Mouse (Mus musculus) retina, postnatal 7 days (tissue): ENCODE measurements around the gene Zfp819.
"Not testable (repeated sequence)": the region's sequence is repeated elsewhere in the genome, so short reads cannot be mapped to it uniquely, and the experiment has no call there.

Experiments
- DNase-seq: peaks from one replicate; pipeline ENCODE4 v3.0.0-alpha.2; 2012; ENCODE audit warnings: low read depth, low spot score

Zfp819 gene

GRCm38 (mm10) chr7:43642587-43642986, 35.6 kb downstream of the Zfp819 start:
- no peak for DNase-seq

- DNase-seq, result no peak
Observed at GRCm38 (mm10) chr7:43643046-43643652, 36.2 kb downstream of the Zfp819 start.

- DNase-seq, result no peak
Observed at GRCm38 (mm10) chr7:43652683-43653082, 45.7 kb downstream of the Zfp819 start.

- no peak for DNase-seq
Observed at GRCm38 (mm10) chr7:43654519-43654918, 47.5 kb downstream of the Zfp819 start.

- DNase-seq, result no peak
Observed at GRCm38 (mm10) chr7:43656232-43656631, 49.3 kb downstream of the Zfp819 start.

GRCm38 (mm10) chr7:43660002-43660401, 53.0 kb downstream of the Zfp819 start, which contains the start of gene Siglece:
Gene Siglece (minus strand): TSS chr7:43660161.
- DNase-seq, result no peak

- no peak for DNase-seq
Observed at GRCm38 (mm10) chr7:43662804-43663203, 55.8 kb downstream of the Zfp819 start.

- DNase-seq, result not testable (repeated sequence)
Observed at GRCm38 (mm10) chr7:43667221-43667620, 60.3 kb downstream of the Zfp819 start.
